Mouse (Mus musculus): ENCODE data around the gene Gpx5. TPM values are rescaled to one million over a fixed set of nuclear protein-coding genes. Genes with fewer than 3 reads are reported as not detected.
A peak's percentile ranks its signal among the peaks of the same experiment; 100 is the strongest.

Gpx5 gene
- polyA plus RNA-seq, 1 experiment from 2014 or later: not detected

GRCm38 (mm10) chr13:21244089-21244488, 48.4 kb downstream of the Gpx5 start:
- Histone ChIP-seq H3K9ac (ENCODE audit: low read depth, low read length) (no peak overlapping the region), H3K36me3 (ENCODE audit: control insufficient read depth, insufficient read depth) (no peaks in the 10 kb centered on the region), H3K4me1 (replicated peaks; ENCODE audit: control insufficient read depth, insufficient read depth, low read length) (0 out of 2 replicates have a peak, but pooled peaks cover 4% of the 10 kb centered on the region), H3K4me3 (ENCODE audit: low read depth, low read length) (no peak overlapping the region), H3K27ac (ENCODE audit: low read depth, low read length) (no peak overlapping the region), H3K27me3 (replicated peaks; ENCODE audit: control insufficient read depth, insufficient read depth, low read length) (no peaks in the 10 kb centered on the region), H3K9me3 (ENCODE audit: control insufficient read depth) (no peaks in the 10 kb centered on the region), H3K4me2 (replicated peaks; ENCODE audit: low read depth) (peak overlapping the region; percentile 46; the same call in 1 of the 2 replicates)
- ATAC-seq: peak; percentile 62
- TF ChIP-seq CTCF (IDR thresholded peaks at IDR 0.05; ENCODE audit: low read depth): no peak
- 44% methylated on average over 5 of the region's 5 CpGs for WGBS

GRCm38 (mm10) chr13:21243196-21243595, 49.3 kb downstream of the Gpx5 start:
- H3K36me3 ChIP-seq (ENCODE audit: control insufficient read depth, insufficient read depth): no peaks in the 10 kb centered on the region
- peak overlapping the region; percentile 46; the same call in 1 of the 2 replicates for H3K27ac ChIP-seq (ENCODE audit: low read depth, low read length)
- H3K9me3 ChIP-seq (ENCODE audit: control insufficient read depth): no peaks in the 10 kb centered on the region
- WGBS: 19% methylated on average over 13 of the region's 13 CpGs
- 0 out of 2 replicates have a peak, but pooled peaks have one; percentile 24 for ATAC-seq
- no peak for TF ChIP-seq CTCF (IDR thresholded peaks at IDR 0.05; ENCODE audit: low read depth)
- no peaks in the 10 kb centered on the region for H3K27me3 ChIP-seq (replicated peaks; ENCODE audit: control insufficient read depth, insufficient read depth, low read length)
- 0 out of 2 replicates have a peak, but pooled peaks cover 4% of the 10 kb centered on the region for H3K4me1 ChIP-seq (replicated peaks; ENCODE audit: control insufficient read depth, insufficient read depth, low read length)
- H3K9ac ChIP-seq (ENCODE audit: low read depth, low read length): no peak overlapping the region
- H3K4me2 ChIP-seq (replicated peaks; ENCODE audit: low read depth): peak overlapping the region; percentile 46
- peak overlapping the region; percentile 17 for H3K4me3 ChIP-seq (ENCODE audit: low read depth, low read length)

GRCm38 (mm10) chr13:21242408-21243125, 50.0 kb downstream of the Gpx5 start:
- ATAC-seq: no peak
- Histone ChIP-seq H3K36me3 (ENCODE audit: control insufficient read depth, insufficient read depth) (no peaks in the 10 kb centered on the region), H3K27me3 (replicated peaks; ENCODE audit: control insufficient read depth, insufficient read depth, low read length) (no peaks in the 10 kb centered on the region), H3K9me3 (ENCODE audit: control insufficient read depth) (no peaks in the 10 kb centered on the region), H3K9ac (ENCODE audit: low read depth, low read length) (no peak overlapping the region), H3K4me2 (replicated peaks; ENCODE audit: low read depth) (peak overlapping the region; percentile 46), H3K4me3 (ENCODE audit: low read depth, low read length) (peak overlapping the region; percentile 17), H3K4me1 (replicated peaks; ENCODE audit: control insufficient read depth, insufficient read depth, low read length) (0 out of 2 replicates have a peak, but pooled peaks cover 4% of the 10 kb centered on the region), H3K27ac (ENCODE audit: low read depth, low read length) (peak overlapping the region; percentile 46; the same call in 1 of the 2 replicates)
- TF ChIP-seq CTCF (IDR thresholded peaks at IDR 0.05; ENCODE audit: low read depth): no peak
- 17% methylated on average over 16 of the region's 16 CpGs for WGBS

GRCm38 (mm10) chr13:21240788-21241187, 51.7 kb downstream of the Gpx5 start:
- 38% methylated on average over 7 of the region's 7 CpGs for WGBS
- no peak for ATAC-seq

GRCm38 (mm10) chr13:21237161-21237560, 55.4 kb downstream of the Gpx5 start:
- WGBS: 76% methylated on average over 6 of the region's 6 CpGs
- no peaks in the 10 kb centered on the region for H3K27me3 ChIP-seq (replicated peaks; ENCODE audit: control insufficient read depth, insufficient read depth, low read length)

More at GRCm38 (mm10) chr13:21240788-21241187, 51.7 kb downstream of the Gpx5 start:
- Histone ChIP-seq H3K27me3 (replicated peaks; ENCODE audit: control insufficient read depth, insufficient read depth, low read length) (no peaks in the 10 kb centered on the region), H3K4me3 (ENCODE audit: low read depth, low read length) (no peak overlapping the region), H3K9ac (ENCODE audit: low read depth, low read length) (no peak overlapping the region), H3K27ac (ENCODE audit: low read depth, low read length) (no peak overlapping the region), H3K4me1 (replicated peaks; ENCODE audit: control insufficient read depth, insufficient read depth, low read length) (peaks cover 4% of the 10 kb centered on the region; the same call in 1 of the 2 replicates), H3K36me3 (ENCODE audit: control insufficient read depth, insufficient read depth) (no peaks in the 10 kb centered on the region), H3K9me3 (ENCODE audit: control insufficient read depth) (no peaks in the 10 kb centered on the region), H3K4me2 (replicated peaks; ENCODE audit: low read depth) (no peak overlapping the region)
- TF ChIP-seq CTCF (IDR thresholded peaks at IDR 0.05; ENCODE audit: low read depth): no peak

DNA sequence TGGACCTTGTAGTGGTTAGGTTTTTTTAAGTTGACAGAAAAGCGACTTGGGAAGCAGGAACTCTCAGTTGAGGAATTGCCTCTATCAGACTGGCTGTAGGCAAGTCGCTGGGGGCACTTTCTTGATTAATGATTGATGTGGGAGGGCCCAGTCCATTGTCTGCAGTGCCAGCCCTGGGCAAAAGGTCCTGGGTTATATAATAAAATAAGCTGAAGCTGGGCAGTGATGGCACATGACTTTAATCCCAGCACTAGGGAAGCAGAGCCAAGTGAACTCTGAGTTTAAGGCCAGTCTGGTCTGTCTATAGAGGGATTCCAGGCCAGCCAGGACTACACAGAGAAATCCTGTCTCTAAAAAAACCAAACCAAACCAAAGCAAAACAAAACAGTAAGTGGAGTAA, 55.8 kb downstream of the Gpx5 start:
- no peak overlapping the region for H3K27ac ChIP-seq (ENCODE audit: low read depth, low read length)
- no peaks in the 10 kb centered on the region; the same call in 1 of the 2 replicates for H3K4me1 ChIP-seq (replicated peaks; ENCODE audit: control insufficient read depth, insufficient read depth, low read length)
- peak; percentile 59 for ATAC-seq
- no peak overlapping the region for H3K4me3 ChIP-seq (ENCODE audit: low read depth, low read length)
- 36% methylated on average over 2 of the region's 2 CpGs for WGBS
- H3K36me3 ChIP-seq (ENCODE audit: control insufficient read depth, insufficient read depth): no peaks in the 10 kb centered on the region
- TF ChIP-seq CTCF (IDR thresholded peaks at IDR 0.05; ENCODE audit: low read depth): no peak
- no peaks in the 10 kb centered on the region for H3K27me3 ChIP-seq (replicated peaks; ENCODE audit: control insufficient read depth, insufficient read depth, low read length)
- H3K9me3 ChIP-seq (ENCODE audit: control insufficient read depth): no peaks in the 10 kb centered on the region
- no peak overlapping the region for H3K4me2 ChIP-seq (replicated peaks; ENCODE audit: low read depth)
- no peak overlapping the region for H3K9ac ChIP-seq (ENCODE audit: low read depth, low read length)

More at GRCm38 (mm10) chr13:21237161-21237560, 55.4 kb downstream of the Gpx5 start:
- no peak overlapping the region for H3K4me2 ChIP-seq (replicated peaks; ENCODE audit: low read depth)
- no peak overlapping the region for H3K9ac ChIP-seq (ENCODE audit: low read depth, low read length)
- no peak for TF ChIP-seq CTCF (IDR thresholded peaks at IDR 0.05; ENCODE audit: low read depth)
- ATAC-seq: no peak
- H3K27ac ChIP-seq (ENCODE audit: low read depth, low read length): no peak overlapping the region
- no peaks in the 10 kb centered on the region for H3K9me3 ChIP-seq (ENCODE audit: control insufficient read depth)
- no peak overlapping the region for H3K4me3 ChIP-seq (ENCODE audit: low read depth, low read length)
- no peaks in the 10 kb centered on the region for H3K36me3 ChIP-seq (ENCODE audit: control insufficient read depth, insufficient read depth)
- H3K4me1 ChIP-seq (replicated peaks; ENCODE audit: control insufficient read depth, insufficient read depth, low read length): no peaks in the 10 kb centered on the region; the same call in 1 of the 2 replicates

Other genes with a start within 250 kb of the Gpx5 start
- gene Olfr1370, start 217.8 kb downstream of the Gpx5 start, polyA plus RNA-seq (2015; fragmentation: Nextera tagmentation; extraction: Ambion mirVana): not detected in 2 replicates
- gene Olfr1369-ps1, start 181.2 kb downstream of the Gpx5 start, polyA plus RNA-seq (2015; fragmentation: Nextera tagmentation; extraction: Ambion mirVana): not detected in 2 replicates
- gene Olfr263, start 163.1 kb downstream of the Gpx5 start, polyA plus RNA-seq (2015; fragmentation: Nextera tagmentation; extraction: Ambion mirVana): not detected in 2 replicates
- not detected in 2 replicates for gene Olfr1368, start 146.9 kb downstream of the Gpx5 start, polyA plus RNA-seq (2015; fragmentation: Nextera tagmentation; extraction: Ambion mirVana)
- gene Trim27, start 113.3 kb downstream of the Gpx5 start, polyA plus RNA-seq (2015; fragmentation: Nextera tagmentation; extraction: Ambion mirVana): 51.1 and 53.2 TPM in 2 replicates
- not detected in 2 replicates for gene Gpx6, start 19.4 kb upstream of the Gpx5 start, polyA plus RNA-seq (2015; fragmentation: Nextera tagmentation; extraction: Ambion mirVana)
- gene Olfr1367, start 54.2 kb upstream of the Gpx5 start, polyA plus RNA-seq (2015; fragmentation: Nextera tagmentation; extraction: Ambion mirVana): not detected in 2 replicates
- gene Zscan12, start 70.1 kb upstream of the Gpx5 start, polyA plus RNA-seq (2015; fragmentation: Nextera tagmentation; extraction: Ambion mirVana): 3.5 and 3.9 TPM in 2 replicates
- 37.1 and 40.6 TPM in 2 replicates for gene Zkscan3, start 110.0 kb upstream of the Gpx5 start, polyA plus RNA-seq (2015; fragmentation: Nextera tagmentation; extraction: Ambion mirVana)
- gene Pgbd1, start 148.3 kb upstream of the Gpx5 start, polyA plus RNA-seq (2015; fragmentation: Nextera tagmentation; extraction: Ambion mirVana): 0.47 and 0.60 TPM in 2 replicates
- gene Zscan26, start 161.0 kb upstream of the Gpx5 start, polyA plus RNA-seq (2015; fragmentation: Nextera tagmentation; extraction: Ambion mirVana): 11.4 and 14.7 TPM in 2 replicates
- 2.1 and 2.7 TPM in 2 replicates for gene Nkapl, start 175.8 kb upstream of the Gpx5 start, polyA plus RNA-seq (2015; fragmentation: Nextera tagmentation; extraction: Ambion mirVana)
- gene Zkscan4, start 186.2 kb upstream of the Gpx5 start, polyA plus RNA-seq (2015; fragmentation: Nextera tagmentation; extraction: Ambion mirVana): 1.4 and 2.3 TPM in 2 replicates
- gene Gm10065, start 186.7 kb upstream of the Gpx5 start, polyA plus RNA-seq (2015; fragmentation: Nextera tagmentation; extraction: Ambion mirVana): not detected in 2 replicates
- 0.12 and 0.30 TPM in 2 replicates for gene AK157302, start 202.5 kb upstream of the Gpx5 start, polyA plus RNA-seq (2015; fragmentation: Nextera tagmentation; extraction: Ambion mirVana)
- 14.1 and 19.3 TPM in 2 replicates for gene Gm11273, start 208.7 kb upstream of the Gpx5 start, polyA plus RNA-seq (2015; fragmentation: Nextera tagmentation; extraction: Ambion mirVana)
- 1.6 and 2.0 TPM in 2 replicates for gene Zkscan8, start 238.4 kb upstream of the Gpx5 start, polyA plus RNA-seq (2015; fragmentation: Nextera tagmentation; extraction: Ambion mirVana)